Mouse (Mus musculus) adrenal gland, postnatal 25 days (tissue): ENCODE results near the gene Clec2h. TPM values are rescaled to one million over a fixed set of nuclear protein-coding genes. Genes with fewer than 3 reads are reported as not detected.
"Not testable (repeated sequence)": the region's sequence is repeated elsewhere in the genome, so short reads cannot be mapped to it uniquely, and the experiment has no call there.

Experiments
- DNase-seq: peaks from one replicate; pipeline ENCODE4 v3.0.0; 2021; ENCODE audit warnings: mixed read lengths
- long read RNA-seq: library from polyadenylated mRNA; stranded (forward); transcript quantifications from one replicate; pipeline ENCODE4 v2.0.0, GENCODE M21; 2021
- total RNA-seq: library from RNA; stranded (reverse); gene quantifications from 2 replicates; pipeline ENCODE4 v1.2.3, GENCODE M21; 2021

Clec2h gene
- 0.97 and 1.00 TPM in 2 replicates for total RNA-seq
- long read RNA-seq, partial matches to known transcripts: 0 of 2 reads
- long read RNA-seq, other reads (novel, unspliced or antisense): 0 of 2 reads

DNA sequence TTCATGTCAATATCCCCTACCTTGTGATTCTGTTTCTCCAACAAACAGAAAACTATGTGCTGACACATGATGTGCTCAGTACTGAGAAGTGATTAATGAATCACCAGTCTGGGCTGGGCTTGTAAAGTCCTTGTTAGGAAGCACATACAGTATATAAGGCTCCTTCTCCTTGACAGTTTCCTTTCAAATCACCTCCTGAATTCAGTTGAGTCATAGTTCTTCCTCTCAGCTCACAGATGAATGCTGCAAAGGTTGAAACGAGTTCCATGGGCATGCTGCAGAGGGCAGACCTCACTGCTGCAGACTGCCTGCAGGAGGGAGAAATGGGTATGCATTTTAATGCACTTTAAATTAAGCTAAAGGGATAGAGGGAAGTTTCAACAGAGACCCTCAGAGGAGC is at the start of gene Clec2h:
TSS of gene Clec2h (plus strand) at position 180 of the 400 bp plus-strand sequence.
- DNase-seq: no peak

DNA sequence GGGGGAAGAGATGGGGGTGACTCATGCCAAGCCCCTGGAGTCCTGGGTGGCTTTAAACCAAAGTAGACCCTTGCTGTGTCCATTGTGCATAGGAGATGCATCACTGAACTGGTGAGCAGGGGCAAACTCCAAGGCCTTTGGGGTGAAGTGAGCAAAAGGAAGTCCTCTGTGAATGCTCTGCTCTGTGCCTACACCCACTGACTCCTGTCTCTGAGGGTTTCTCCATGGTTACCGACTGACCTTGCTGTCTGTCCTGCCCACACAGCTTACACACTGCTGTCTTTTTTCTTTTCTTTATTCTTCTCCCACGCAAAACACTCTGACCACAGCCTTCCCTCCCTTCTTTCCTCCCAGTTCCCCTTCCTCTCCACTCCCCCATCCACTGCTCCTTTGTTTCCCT is 39.5 kb upstream of the Clec2h start:
- DNase-seq: no peak

- not testable (repeated sequence) for DNase-seq
These were observed 38.8 kb upstream of the Clec2h start, which contains the start of gene Klrb1a for GRCm38 (mm10) chr6:128623433-128623832. Gene Klrb1a, minus strand, starts transcription at chr6:128623533.

DNA sequence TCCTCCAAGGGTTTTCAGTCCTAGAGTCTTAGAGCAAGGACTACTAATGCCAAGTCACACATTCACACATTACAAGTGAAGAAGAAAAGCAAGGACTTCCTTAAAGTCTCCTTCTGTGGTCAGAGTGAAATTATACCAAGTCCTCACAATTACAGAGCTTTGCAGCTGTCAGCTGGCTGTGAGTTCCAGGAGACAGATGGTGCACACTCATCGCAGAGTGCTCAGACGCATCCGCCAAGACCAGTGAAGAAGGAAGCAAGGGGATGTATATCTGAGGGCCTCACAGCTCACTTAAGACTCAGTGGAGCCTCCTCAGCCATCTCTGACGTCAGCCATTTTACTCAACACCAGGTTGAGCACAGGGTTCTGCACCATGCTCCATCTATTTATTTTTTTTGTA is 37.8 kb upstream of the Clec2h start:
- no peak for DNase-seq

GRCm38 (mm10) chr6:128625246-128625645 is 36.9 kb upstream of the Clec2h start:
- DNase-seq: not testable (repeated sequence)

- DNase-seq: not testable (repeated sequence)
These were observed 32.1 kb upstream of the Clec2h start for GRCm38 (mm10) chr6:128629771-128630739.

DNA sequence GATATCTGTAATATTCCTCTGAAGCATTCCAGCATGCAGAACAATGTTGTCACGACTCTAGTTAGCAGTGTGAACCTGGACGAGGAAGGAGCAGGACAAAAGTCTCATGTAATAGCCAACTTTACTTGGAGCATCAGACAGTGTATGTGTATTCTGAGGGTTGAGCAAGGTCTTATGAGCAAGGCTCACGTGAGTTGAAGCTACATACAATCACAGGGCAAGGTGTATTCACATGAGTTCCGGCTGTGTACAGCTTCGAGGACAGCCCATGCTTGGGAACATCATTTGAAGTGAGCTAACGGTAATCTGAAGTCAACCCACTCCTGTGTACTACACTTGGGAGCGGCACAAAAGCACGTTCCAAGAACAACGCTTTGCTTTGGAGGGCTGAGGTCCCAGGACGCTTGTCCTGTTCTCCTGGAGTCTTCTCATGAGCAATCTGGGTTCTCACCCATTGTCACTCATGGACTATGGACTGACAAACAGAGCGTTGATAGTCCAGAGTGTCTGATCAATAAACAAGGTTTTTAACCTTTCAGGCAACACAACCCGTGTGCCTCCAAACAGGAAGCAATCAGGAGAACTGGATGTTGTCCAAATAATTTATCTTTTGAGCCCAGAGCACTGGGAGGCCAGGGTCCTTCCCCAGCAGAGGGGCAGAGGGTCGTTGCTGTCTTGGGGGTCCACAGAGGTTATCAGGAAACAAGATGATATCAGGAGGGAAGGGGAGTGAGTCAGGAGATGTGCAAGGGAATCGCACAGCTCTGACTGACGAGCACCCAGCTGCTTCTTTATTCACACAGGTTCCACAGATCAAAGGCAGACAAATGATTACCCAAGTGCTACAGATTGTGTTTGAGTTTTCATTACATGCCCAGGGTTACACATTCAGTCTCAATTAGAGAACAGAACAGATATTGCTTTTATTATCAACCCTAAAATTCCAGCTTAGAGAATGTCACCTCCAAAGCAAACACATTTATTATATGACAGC is 31.0 kb upstream of the Clec2h start:
- not testable (repeated sequence) for DNase-seq

DNA sequence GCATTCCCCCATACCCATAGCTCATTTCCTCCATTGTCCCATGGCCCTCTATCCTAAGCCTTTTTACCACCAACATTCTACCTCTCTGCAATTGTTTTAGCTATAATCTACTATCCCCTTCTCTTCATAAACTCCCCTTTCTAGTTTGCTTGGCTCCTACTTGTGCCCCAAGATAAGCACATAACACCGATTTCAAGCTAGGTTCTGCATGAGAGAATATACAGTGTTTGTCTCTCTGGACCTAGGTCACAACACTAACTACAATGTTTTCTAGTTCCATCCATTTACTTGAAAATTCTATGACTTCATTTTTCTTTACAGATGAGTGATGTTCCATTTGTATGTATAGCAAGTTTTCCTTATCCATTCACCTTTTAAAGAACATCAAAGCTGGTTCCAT is 21.5 kb upstream of the Clec2h start:
- DNase-seq: no peak

DNA sequence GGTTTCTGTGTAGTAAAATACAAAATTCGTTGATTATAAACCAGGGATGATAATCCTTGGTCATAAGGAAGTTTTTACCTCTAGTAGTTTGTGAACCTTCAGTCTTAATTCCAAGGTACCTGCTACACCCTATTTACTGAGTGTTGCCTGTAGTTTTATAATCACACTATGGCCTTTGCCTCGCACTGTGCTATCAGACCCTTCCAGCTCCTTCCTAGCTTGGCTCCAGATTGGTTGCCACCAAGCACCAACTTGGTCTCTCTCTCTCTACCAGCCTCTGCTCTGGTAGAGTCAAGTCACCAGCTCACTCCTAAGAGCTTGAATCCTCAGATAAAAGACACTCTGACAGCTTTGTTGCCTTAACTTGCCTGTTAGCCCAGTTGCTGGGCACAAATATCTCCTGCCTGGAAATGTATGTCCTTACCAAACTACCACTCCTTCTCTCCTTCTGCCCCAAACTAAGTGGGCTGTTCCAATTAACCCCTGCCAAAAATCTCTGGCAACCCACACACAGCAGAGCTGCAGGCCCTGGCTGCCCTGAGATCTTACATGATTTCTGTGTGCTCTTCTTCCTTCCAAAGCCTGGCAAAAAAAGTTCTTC is 21.0 kb upstream of the Clec2h start:
- no peak for DNase-seq

DNA sequence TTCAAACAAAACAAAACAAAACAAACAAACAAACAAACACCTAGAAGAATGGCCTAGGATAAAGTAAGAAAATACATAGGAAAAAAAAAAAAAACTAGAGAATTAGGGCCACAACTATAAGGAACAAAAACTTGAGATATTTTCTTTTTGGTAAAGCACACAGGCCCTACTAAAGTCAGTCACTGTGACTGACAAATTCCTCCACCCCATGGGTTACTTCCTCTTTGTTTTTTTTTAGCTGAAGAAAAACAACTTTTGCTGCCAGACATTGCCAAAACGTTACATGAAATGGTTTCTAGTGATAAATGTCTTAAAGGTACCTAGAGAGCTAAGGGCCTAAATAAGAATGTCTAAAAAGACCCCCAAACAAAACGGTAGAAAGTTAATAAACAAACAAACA is 18.2 kb upstream of the Clec2h start:
- no peak for DNase-seq

DNA sequence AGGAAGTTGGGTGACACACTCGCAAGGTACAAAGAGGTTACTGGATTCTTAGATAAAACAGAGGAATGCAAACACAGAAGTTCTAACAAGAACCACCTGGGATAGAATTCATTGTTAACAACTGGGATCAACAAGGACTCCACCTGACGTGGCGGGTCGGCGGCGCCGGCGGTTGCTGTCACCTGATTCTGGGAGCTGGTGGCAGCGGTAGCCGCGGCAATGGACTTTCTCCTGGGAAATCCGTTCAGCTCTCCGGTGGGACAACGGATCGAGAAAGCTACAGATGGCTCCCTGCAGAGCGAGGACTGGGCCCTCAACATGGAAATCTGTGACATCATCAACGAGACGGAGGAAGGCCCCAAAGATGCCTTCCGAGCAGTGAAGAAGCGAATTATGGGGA is 17.5 kb upstream of the Clec2h start:
- not testable (repeated sequence) for DNase-seq

DNA sequence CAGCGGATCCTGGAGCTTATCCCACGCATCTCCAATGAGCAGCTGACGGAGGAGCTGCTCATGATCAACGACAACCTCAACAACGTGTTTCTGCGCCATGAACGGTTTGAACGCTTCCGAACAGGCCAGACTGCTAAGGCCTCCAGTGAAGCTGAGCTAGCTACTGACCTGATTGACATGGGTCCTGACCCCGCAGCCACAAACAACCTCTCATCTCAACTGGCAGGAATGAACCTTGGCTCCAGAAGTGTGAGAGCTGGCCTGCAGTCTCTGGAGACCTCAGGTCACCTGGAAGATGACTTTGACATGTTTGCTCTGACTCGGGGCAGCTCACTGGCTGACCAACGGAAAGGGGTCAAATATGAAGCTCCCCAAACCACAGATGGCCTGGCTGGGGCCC is 16.5 kb upstream of the Clec2h start:
- DNase-seq: not testable (repeated sequence)

DNA sequence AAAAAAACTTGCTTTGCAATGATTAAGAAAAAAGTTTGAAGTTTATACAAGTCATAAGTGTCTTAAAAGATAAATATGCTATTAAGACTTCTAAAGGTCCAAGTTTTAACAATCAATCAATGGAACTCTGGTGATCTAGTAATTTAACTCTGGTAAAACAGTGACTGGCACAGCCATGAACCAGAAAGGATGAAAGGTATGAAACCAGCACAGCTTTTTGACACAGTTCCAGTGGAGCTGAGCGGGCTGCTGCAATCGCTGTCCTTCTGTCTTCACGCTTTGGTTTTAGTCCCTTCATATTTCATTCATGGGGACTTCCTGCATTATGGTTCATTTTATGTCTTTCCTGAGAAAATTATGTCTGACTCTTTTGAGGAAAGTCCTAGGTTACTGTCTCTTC is 12.5 kb upstream of the Clec2h start:
- no peak for DNase-seq

- DNase-seq: no peak
These were observed 12.0 kb upstream of the Clec2h start for GRCm38 (mm10) chr6:128650187-128650586.

- not testable (repeated sequence) for DNase-seq
These were observed 11.4 kb upstream of the Clec2h start for GRCm38 (mm10) chr6:128650827-128651226.

- DNase-seq: no peak
These were observed 9.2 kb upstream of the Clec2h start for GRCm38 (mm10) chr6:128652938-128653337.

- DNase-seq: no peak
These were observed 936 bp upstream of the Clec2h start for GRCm38 (mm10) chr6:128661249-128661648.

GRCm38 (mm10) chr6:128669936-128670335 is 7.8 kb downstream of the Clec2h start:
- no peak for DNase-seq

GRCm38 (mm10) chr6:128679574-128679973 is 17.4 kb downstream of the Clec2h start:
- no peak for DNase-seq

- no peak for DNase-seq
These were observed 39.5 kb downstream of the Clec2h start for GRCm38 (mm10) chr6:128701691-128702090.

- no peak for DNase-seq
These were observed 60.8 kb downstream of the Clec2h start, which contains the start of gene Klrb1 for GRCm38 (mm10) chr6:128722959-128723358. Gene Klrb1, minus strand, starts transcription at chr6:128723059.
